Mouse (Mus musculus) gastrocnemius, adult 8-10 months (tissue): ENCODE measurements around the gene Gm11213. TPM values are rescaled to one million over a fixed set of nuclear protein-coding genes. Genes with fewer than 3 reads are reported as not detected.
A peak's percentile ranks its signal among the peaks of the same experiment; 100 is the strongest.

Experiments
- DNase-seq, 2 experiments: peaks; one replicate each; pipeline ENCODE4 v3.0.0; 2022; ENCODE audit warnings: low spot score in 2 of 2
- total RNA-seq, 4 experiments: library from RNA; stranded (reverse); gene quantifications; 2 replicates each; pipeline ENCODE4 v1.2.4; 2022

The Gm11213 gene
- total RNA-seq, 4 experiments from 2014 or later, result not detected

- no peak for DNase-seq
These were observed 25.0 kb downstream of the Gm11213 start for GRCm38 (mm10) chr4:63580078-63580477.

DNA sequence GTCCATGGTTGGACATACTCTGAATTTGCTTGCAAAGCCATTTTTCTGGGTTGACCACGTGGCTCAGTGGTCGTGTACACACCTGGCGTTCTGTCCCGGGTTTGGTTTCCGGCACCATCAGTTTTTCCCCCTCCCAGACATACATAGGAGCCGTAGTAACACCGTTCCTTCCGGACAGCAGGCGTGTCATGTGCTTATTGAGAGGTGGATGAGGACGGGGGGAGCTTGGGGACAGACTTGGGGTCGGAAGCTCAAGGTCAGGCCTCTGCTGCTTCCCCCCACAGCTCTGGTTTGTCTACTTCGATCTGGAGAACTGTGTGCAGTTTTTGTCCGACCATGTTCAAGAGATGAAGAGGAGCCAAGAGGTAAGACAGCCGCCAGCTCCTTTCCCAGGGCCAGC, 25.4 kb downstream of the Gm11213 start:
- no peak for DNase-seq

GRCm38 (mm10) chr4:63572621-63573020, 32.4 kb downstream of the Gm11213 start:
- DNase-seq, result no peak

DNA sequence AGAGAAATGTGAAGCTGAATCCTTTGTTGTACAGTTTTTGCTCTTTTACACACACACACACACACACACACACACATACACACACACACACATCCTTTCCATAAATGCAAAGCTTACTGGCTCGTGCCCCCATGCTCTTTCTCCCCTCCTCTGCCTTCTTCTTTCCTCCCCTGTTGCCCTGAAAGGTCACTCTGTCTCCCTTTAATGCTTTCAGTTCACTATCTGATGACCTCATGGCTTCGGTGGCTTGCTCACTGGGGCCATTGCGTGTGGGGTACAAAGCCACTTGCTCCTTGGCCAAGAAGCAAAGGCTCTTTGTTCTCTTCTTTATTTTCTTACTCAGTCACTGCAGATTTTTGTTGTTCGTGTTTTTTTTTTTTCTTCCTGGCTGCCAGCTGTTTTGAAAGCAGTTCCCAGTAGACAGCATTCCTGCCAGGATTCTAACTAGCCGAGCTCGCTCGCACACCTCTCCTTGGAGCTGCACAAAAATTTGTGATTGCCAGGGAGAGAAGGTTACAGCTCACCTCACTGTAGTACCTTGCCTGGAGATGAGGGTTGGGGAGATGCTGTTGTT, 34.8 kb downstream of the Gm11213 start:
- DNase-seq, result no peak

- no peak for DNase-seq
These were observed 35.7 kb downstream of the Gm11213 start for GRCm38 (mm10) chr4:63569322-63569721.

DNA sequence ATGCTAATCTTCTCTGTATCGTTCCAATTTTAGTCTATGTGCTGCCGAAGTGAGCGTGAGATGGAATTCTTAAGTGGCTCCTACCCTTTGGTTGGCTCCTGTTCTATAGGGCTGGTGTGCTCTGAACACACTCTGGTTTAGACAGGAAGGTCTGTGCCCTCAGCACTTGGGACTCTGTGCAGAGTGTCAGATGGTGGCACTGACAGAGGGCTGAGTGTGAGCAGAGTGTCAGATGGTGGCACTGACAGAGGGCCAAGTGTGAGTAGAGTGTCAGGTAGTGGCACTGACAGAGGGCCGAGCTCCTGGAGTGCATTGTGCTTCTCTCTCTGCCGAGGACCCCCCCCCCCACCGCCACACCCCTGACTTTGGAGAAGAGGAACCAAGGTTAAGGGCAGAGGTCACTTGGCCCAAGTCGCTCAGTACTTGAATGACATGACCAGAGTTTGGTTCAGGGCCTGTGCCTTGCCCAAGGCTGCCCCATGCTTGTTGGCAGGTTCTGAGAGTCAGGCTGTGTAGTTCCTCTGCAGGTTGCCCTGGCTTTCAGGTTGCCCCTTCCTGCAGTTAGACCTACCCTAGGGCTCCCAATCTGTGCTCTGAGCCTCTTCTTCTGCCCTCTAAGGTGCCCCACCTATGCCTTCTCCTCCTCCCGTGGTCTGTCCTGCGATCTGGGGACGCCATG, 37.2 kb downstream of the Gm11213 start:
- DNase-seq, result no peak

GRCm38 (mm10) chr4:63562742-63563141, 42.3 kb downstream of the Gm11213 start:
- no peak for DNase-seq

GRCm38 (mm10) chr4:63561861-63562675, 43.0 kb downstream of the Gm11213 start:
- DNase-seq, result no peak

DNA sequence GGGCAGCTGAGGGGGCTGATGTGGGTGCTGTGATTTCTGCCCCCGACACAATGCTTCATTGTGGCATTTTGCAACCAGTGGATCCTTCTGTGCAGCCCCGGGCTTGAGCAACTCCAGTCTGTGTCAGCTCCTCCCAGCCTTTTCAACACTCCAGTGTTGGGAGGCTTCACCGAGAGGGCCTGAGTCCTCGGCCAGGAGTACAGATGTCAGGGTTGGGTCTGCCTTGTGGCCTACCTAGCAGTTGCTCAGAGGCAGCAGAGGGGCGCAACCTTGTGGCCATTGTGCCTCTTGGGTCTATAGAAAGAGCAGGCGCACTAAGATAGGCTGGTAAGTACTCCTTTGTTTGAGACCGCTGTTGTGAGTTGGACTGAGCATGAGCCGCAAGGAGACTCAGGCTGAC, 45.0 kb downstream of the Gm11213 start:
- DNase-seq, result no peak

DNA sequence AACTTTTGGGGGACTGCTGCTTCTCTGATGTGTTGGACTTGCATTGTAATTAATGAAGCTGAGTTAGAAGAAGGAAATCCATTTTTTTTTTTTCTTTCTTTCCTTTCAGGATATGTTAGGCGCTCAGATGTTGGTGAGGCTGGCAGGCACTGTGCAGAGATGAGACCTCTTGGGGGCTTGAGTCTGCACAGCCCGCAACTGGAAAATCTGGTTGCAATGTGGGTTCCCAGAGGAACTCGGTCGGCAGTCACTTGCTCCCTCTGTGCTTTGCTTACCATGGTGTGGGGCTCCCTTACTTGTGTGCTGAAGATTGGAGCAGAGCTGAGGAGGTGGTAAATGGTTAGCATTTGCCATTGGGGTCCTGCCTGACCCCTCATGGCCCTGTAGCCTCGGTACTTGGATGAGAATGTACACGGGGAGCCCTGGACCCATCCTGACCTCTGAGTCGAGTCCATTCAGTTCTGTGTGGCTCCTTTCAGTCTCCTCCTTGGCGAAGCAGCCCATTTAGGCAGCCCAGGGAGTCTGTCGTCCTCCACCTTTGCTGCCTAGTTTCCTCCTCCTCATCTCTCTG, 45.8 kb downstream of the Gm11213 start:
- no peak for DNase-seq

DNA sequence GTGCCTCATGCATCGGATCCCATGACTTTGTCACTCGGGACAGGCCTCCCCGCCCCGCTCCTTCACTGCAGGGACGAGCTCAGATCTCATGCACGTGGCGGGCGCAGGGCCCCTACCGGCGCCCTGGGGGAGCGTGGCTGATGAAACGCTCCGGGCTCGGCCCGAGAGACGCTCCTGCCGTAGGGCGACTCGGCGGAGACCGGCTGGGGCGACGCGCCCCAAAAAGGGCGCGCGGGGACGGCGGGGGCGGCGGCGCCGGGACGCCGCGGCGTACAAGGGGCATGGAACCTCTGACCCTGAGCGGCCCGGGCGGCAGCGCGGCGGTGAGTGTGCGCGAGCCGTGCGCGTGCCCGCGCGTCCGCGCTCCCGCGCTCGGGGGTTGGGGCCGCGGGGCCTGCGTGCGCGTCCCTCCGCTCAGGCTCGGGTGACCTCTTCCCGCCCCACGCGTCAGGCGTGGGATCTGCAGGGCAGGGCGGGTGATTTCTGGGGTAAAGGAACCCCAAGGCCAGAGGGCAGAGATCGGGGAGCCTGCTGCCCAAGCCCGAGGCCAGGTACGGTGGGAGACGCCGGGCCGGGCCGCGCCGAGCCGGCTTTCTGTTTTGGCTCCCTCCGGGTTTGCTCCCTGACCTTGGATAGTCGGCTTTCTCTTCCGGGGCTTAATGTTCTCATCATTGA, 46.5 kb downstream of the Gm11213 start, which contains the start of gene Tmem268:
Tmem268 (plus strand) TSS at position 375 of the 675 bp plus-strand sequence.
- peak; percentile 80 to 83 for DNase-seq

GRCm38 (mm10) chr4:63557124-63558059, 47.7 kb downstream of the Gm11213 start:
- DNase-seq, result no peak

GRCm38 (mm10) chr4:63556665-63557064, 48.4 kb downstream of the Gm11213 start:
- DNase-seq, result no peak

DNA sequence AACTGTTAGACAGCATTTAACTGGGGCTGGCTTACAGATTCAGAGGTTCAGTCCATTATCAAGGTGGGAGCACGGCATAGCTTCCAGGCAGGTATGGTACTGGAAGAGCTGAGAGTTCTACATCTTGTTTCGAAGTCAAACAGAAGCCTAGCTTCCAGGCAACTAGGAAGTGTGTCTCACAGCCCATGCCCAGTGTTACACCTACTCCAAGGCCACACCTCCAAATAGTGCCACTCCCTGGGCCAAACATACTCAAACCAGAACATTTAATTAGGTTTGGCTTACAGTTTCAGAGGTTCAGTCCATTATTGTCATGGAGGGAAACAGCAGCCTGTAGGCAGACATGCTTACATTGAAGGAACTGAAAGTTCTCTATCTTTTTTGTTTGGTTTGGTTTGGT, 50.0 kb downstream of the Gm11213 start:
- no peak for DNase-seq

GRCm38 (mm10) chr4:63554616-63555015, 50.4 kb downstream of the Gm11213 start:
- no peak for DNase-seq

GRCm38 (mm10) chr4:63553789-63554576, 51.1 kb downstream of the Gm11213 start:
- no peak for DNase-seq

GRCm38 (mm10) chr4:63552865-63553264, 52.2 kb downstream of the Gm11213 start:
- no peak for DNase-seq

- DNase-seq, result no peak
These were observed 54.2 kb downstream of the Gm11213 start for GRCm38 (mm10) chr4:63550908-63551307.

DNA sequence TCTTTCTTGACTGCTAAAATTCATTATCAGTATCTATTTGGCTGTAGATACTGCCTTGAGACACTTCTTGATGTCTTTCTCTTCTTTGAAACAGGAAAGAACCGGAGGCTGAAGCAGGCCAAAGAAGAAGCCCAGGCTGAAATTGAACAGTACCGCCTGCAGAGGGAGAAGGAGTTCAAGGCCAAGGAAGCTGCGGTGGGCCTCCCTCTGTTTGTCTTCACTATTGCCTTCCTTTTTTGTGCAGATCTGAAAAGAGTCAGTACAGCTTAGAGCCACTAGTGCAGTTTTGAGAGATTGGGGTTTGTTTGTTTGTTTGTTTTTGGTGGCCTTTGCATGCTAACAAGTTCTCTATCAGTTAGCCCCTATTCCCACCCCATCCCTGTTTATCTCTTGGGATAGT, 56.6 kb downstream of the Gm11213 start:
- no peak for DNase-seq

- DNase-seq, result no peak
These were observed 57.3 kb downstream of the Gm11213 start for GRCm38 (mm10) chr4:63547799-63548198.
